Comparison of ENCODE assay signal across 16 mouse cellular contexts in the genomic region with DNA sequence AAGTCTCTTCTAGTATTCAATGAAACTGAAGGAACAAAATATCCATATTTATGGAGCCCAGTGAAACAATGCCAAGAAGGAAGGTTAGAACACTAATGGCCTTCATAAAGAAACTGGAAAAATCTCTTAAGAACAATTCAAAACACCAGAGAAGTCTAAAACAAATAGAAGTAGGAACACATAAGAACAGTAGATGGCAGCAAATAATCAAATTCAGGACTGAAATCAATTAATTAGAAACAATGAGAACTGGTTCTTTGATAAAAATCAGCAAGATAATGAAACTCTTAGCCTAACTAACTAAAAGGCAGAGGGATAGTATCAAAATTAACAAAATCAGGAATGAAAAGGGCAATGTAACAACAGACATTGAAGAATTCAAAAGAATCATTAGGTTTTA.
DNase-seq lines count a peak whose midpoint lies in the region; ATAC-seq and TF ChIP-seq lines count a peak whose summit lies in the region.
"Had no signal": no experiment of that assay in that cellular context is flagged by ENCODE, and none has a peak within 500 bp of the region (broad histone marks: within the 10 kb centered on the region; RNA-seq: fewer than 3 reads in every experiment).

No protein-coding gene starts in this region.

- H3K9me3 ChIP-seq in intestine, postnatal 0 days (ENCODE audit: control insufficient read depth): no peaks in the 10 kb centered on the region
- no peaks in the 10 kb centered on the region for H3K9me3 ChIP-seq in intestine, embryonic 15.5 days
- H3K9me3 ChIP-seq: limb, embryonic 15.5 days; lung, embryonic 15.5 days; megakaryocyte, embryonic 14.5 days had no signal

- DNase-seq in 3T3-L1 (ENCODE audit: low read depth, low spot score): peak; percentile 16
- peak; percentile 34 for DNase-seq in 416B (ENCODE audit: low read depth)
- DNase-seq in brain, adult 2 months (ENCODE audit: low read depth, low spot score): peak; percentile 26
- no peak for DNase-seq in thymus, adult 2 months
- no peak for DNase-seq in thymus, postnatal 36 days
- DNase-seq: cerebellum, adult 2 months; gastrocnemius, adult 2 months; heart, postnatal 14 days; kidney, postnatal 4 days; thymus, postnatal 4 days had no signal

- ATAC-seq in intestine, postnatal 0 days: no peak
- ATAC-seq in intestine, embryonic 15.5 days: no peak
- ATAC-seq: inflammation-experienced regulatory T-cells, adult 6 months had no signal

- no peaks in the 10 kb centered on the region for H3K36me3 ChIP-seq in intestine, postnatal 0 days (ENCODE audit: control insufficient read depth, insufficient read depth)
- no peaks in the 10 kb centered on the region for H3K36me3 ChIP-seq in intestine, embryonic 15.5 days
- H3K36me3 ChIP-seq in thymus, adult 2 months (ENCODE audit: control insufficient read depth, insufficient read depth, low read length): no peaks in the 10 kb centered on the region
- H3K36me3 ChIP-seq: limb, embryonic 15.5 days; lung, embryonic 15.5 days had no signal

- H3K27ac ChIP-seq in intestine, postnatal 0 days (ENCODE audit: low read depth, low read length): no peak overlapping the region
- no peak overlapping the region for H3K27ac ChIP-seq in intestine, embryonic 15.5 days
- no peak overlapping the region for H3K27ac ChIP-seq in thymus, adult 2 months (ENCODE audit: control insufficient read depth, insufficient read depth, low read length)
- H3K27ac ChIP-seq: gastrocnemius, adult 2 months; limb, embryonic 15.5 days; lung, embryonic 15.5 days had no signal

- no peak overlapping the region for H3K4me3 ChIP-seq in intestine, postnatal 0 days (ENCODE audit: low read depth, low read length)
- H3K4me3 ChIP-seq in intestine, embryonic 15.5 days (replicated peaks): no peak overlapping the region
- no peak overlapping the region for H3K4me3 ChIP-seq in thymus, adult 2 months (ENCODE audit: control insufficient read depth, insufficient read depth, low read length)
- H3K4me3 ChIP-seq: gastrocnemius, adult 2 months; limb, embryonic 15.5 days; lung, embryonic 15.5 days; megakaryocyte, embryonic 14.5 days had no signal

- H3K4me1 ChIP-seq in intestine, postnatal 0 days (replicated peaks; ENCODE audit: control insufficient read depth, insufficient read depth, low read length): no peaks in the 10 kb centered on the region
- H3K4me1 ChIP-seq in intestine, embryonic 15.5 days (replicated peaks): no peaks in the 10 kb centered on the region
- H3K4me1 ChIP-seq in thymus, adult 2 months (replicated peaks; ENCODE audit: control insufficient read depth, insufficient read depth, low read length): no peaks in the 10 kb centered on the region
- H3K4me1 ChIP-seq: limb, embryonic 15.5 days; lung, embryonic 15.5 days; megakaryocyte, embryonic 14.5 days had no signal

- peak; percentile 29 for TF ChIP-seq CTCF in intestine, postnatal 0 days (IDR thresholded peaks at IDR 0.05; ENCODE audit: low read depth)
- TF ChIP-seq CTCF in thymus, adult 2 months (IDR thresholded peaks at IDR 0.05; ENCODE audit: borderline replicate concordance, control insufficient read depth, extremely low read depth, insufficient read depth, low read length, poor library complexity): no peak

- H3K4me2 ChIP-seq in intestine, postnatal 0 days (replicated peaks; ENCODE audit: low read depth): no peak overlapping the region
- H3K4me2 ChIP-seq in intestine, embryonic 15.5 days (replicated peaks): no peak overlapping the region
- H3K4me2 ChIP-seq: limb, embryonic 15.5 days; lung, embryonic 15.5 days had no signal

- no peaks in the 10 kb centered on the region for H3K27me3 ChIP-seq in intestine, postnatal 0 days (replicated peaks; ENCODE audit: control insufficient read depth, insufficient read depth, low read length)
- no peaks in the 10 kb centered on the region for H3K27me3 ChIP-seq in intestine, embryonic 15.5 days (replicated peaks)
- no peaks in the 10 kb centered on the region for H3K27me3 ChIP-seq in thymus, adult 2 months (ENCODE audit: control insufficient read depth, insufficient read depth, low read length)
- H3K27me3 ChIP-seq: limb, embryonic 15.5 days; lung, embryonic 15.5 days; megakaryocyte, embryonic 14.5 days had no signal

- H3K9ac ChIP-seq in intestine, postnatal 0 days (ENCODE audit: low read depth, low read length): no peak overlapping the region
- H3K9ac ChIP-seq in intestine, embryonic 15.5 days: no peak overlapping the region
- H3K9ac ChIP-seq: limb, embryonic 15.5 days; lung, embryonic 15.5 days had no signal

- TF ChIP-seq POLR2A in thymus, adult 2 months (IDR thresholded peaks at IDR 0.05; ENCODE audit: control insufficient read depth, extremely low read depth, insufficient read depth, low read length, poor library complexity): no peak

Comparison
In these comparisons a context has a peak if more than half of its experiments do, and no peak if none do; other contexts are left out.
1. DNase-seq: peak in 3T3-L1 (single experiment), 416B (single experiment) and brain, adult 2 months (single experiment); none in thymus, adult 2 months (single experiment) and thymus, postnatal 36 days (0 of 2).